Mouse (Mus musculus): ENCODE measurements around the gene Slc7a10. TPM values are rescaled to one million over a fixed set of nuclear protein-coding genes. Genes with fewer than 3 reads are reported as not detected.

Gene Slc7a10
- polyA plus RNA-seq, 1 experiment from 2014 or later: 0.35 TPM

GRCm38 (mm10) chr7:35184833-35185724 is 1.1 kb upstream of the Slc7a10 start:
- Histone ChIP-seq H3K27me3 (ENCODE audit: low read depth, poor library complexity, severe bottlenecking) (peaks cover 61% of the 10 kb centered on the region), H3K27ac (replicated peaks) (peak overlapping the region; percentile 50; the same call in 1 of the 2 replicates)

DNA sequence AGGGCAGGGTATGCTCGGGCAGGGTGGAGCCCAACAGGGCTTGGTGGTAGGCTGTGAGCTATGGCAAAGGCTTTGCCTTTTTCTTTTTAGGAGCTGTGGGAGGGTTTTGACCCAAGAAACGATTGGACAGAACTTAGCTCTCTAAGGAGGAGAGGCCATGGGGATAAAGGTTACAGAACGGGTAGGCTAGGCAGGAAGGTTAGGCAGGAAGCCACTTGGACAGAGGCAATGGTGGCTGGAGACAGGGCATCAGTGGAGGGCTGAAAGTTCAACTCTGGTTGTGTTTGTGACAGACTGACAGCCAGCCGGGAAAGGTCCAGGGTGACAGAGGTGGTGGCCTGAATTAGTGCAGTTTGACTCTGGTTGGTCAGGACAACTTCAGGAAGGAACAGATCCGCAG is 3.5 kb downstream of the Slc7a10 start:
- no peaks in the 10 kb centered on the region for H3K36me3 ChIP-seq
- DNase-seq (ENCODE audit: low spot score): no peak
- peaks cover 53% of the 10 kb centered on the region for H3K27me3 ChIP-seq (ENCODE audit: low read depth, poor library complexity, severe bottlenecking)
- no peak overlapping the region for H3K27ac ChIP-seq (replicated peaks)
- H3K4me3 ChIP-seq: no peak overlapping the region
- H3K4me1 ChIP-seq: peaks cover 41% of the 10 kb centered on the region
- WGBS: 72% methylated on average over 5 of the region's 5 CpGs
- H3K9me3 ChIP-seq (replicated peaks): no peaks in the 10 kb centered on the region

More at GRCm38 (mm10) chr7:35184833-35185724, 1.1 kb upstream of the Slc7a10 start:
- Histone ChIP-seq H3K4me1 (peaks cover 20% of the 10 kb centered on the region), H3K4me3 (peak overlapping the region; percentile 50), H3K36me3 (no peaks in the 10 kb centered on the region), H3K9me3 (replicated peaks) (peaks cover 10% of the 10 kb centered on the region)
- 2% methylated on average over 54 of the region's 54 CpGs for WGBS
- DNase-seq (ENCODE audit: low spot score): peak; percentile 62

- Histone ChIP-seq H3K9me3 (replicated peaks) (no peaks in the 10 kb centered on the region), H3K4me3 (no peak overlapping the region), H3K27me3 (ENCODE audit: low read depth, poor library complexity, severe bottlenecking) (peaks cover 37% of the 10 kb centered on the region), H3K36me3 (no peaks in the 10 kb centered on the region), H3K27ac (replicated peaks) (no peak overlapping the region), H3K4me1 (peaks cover 25% of the 10 kb centered on the region)
- 6% methylated on average over 2 of the region's 2 CpGs for WGBS
- DNase-seq (ENCODE audit: low spot score): no peak
Measured at GRCm38 (mm10) chr7:35191276-35191675, 5.1 kb downstream of the Slc7a10 start.

- Histone ChIP-seq H3K4me1 (peaks cover 14% of the 10 kb centered on the region), H3K27me3 (ENCODE audit: low read depth, poor library complexity, severe bottlenecking) (no peaks in the 10 kb centered on the region), H3K9me3 (replicated peaks) (no peaks in the 10 kb centered on the region), H3K27ac (replicated peaks) (no peak overlapping the region), H3K36me3 (peaks cover 35% of the 10 kb centered on the region), H3K4me3 (no peak overlapping the region)
- no peak for DNase-seq (ENCODE audit: low spot score)
- 78% methylated on average over 2 of the region's 2 CpGs for WGBS
Measured at GRCm38 (mm10) chr7:35197022-35197421, 10.8 kb downstream of the Slc7a10 start.

- Histone ChIP-seq H3K4me1 (0 out of 2 replicates have a peak, but pooled peaks cover 4% of the 10 kb centered on the region), H3K27ac (replicated peaks) (no peak overlapping the region), H3K9me3 (replicated peaks) (no peaks in the 10 kb centered on the region), H3K4me3 (no peak overlapping the region), H3K27me3 (ENCODE audit: low read depth, poor library complexity, severe bottlenecking) (no peaks in the 10 kb centered on the region), H3K36me3 (peaks cover 57% of the 10 kb centered on the region)
- DNase-seq (ENCODE audit: low spot score): no peak
- WGBS: 94% methylated on average over 12 of the region's 12 CpGs
Measured at GRCm38 (mm10) chr7:35198981-35199754, 13.0 kb downstream of the Slc7a10 start.

DNA sequence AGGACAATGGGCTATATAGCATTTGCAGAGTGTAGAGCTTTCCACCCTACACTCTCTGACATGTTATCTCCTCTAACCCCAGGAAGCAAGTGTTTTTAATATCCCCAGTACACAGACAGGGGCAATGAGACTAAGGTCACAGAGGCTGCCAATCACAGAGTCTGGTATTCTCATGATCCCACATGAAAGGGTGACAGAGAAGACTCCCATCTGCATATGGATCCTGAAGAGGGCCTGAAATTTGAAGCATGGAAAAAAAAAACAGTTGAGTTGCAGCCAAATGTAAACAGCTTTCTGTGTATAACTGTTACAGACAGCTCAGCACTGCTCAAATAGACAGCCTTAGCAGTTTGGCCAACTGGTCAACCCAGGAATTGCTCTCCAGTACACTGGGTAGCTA is 13.6 kb downstream of the Slc7a10 start:
- Histone ChIP-seq H3K36me3 (peaks cover 63% of the 10 kb centered on the region), H3K27me3 (ENCODE audit: low read depth, poor library complexity, severe bottlenecking) (no peaks in the 10 kb centered on the region), H3K4me1 (0 out of 2 replicates have a peak, but pooled peaks cover 4% of the 10 kb centered on the region), H3K4me3 (no peak overlapping the region), H3K9me3 (replicated peaks) (no peaks in the 10 kb centered on the region), H3K27ac (replicated peaks) (no peak overlapping the region)
- no peak for DNase-seq (ENCODE audit: low spot score)

DNA sequence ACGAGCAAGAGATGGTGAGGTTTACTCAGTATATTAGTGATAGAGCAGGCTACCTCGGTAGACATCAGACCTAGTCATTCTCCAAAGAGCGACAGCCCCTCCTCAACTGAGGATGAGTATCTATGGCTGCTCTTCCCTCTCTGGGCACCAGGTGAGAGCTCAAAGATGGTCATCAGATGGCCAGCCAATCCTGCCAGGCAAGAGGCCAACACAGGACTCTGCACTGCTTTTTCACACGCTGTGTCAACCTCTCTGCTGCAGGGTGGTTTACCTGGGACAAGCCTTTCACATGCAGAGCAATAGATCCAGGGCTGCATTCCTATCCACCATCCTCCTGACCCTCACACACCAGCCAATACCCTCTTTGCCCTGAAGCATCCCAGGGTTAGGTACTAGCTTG is 25.6 kb downstream of the Slc7a10 start:
- Histone ChIP-seq H3K36me3 (peaks cover 67% of the 10 kb centered on the region), H3K9me3 (replicated peaks) (no peaks in the 10 kb centered on the region), H3K4me1 (peaks cover 33% of the 10 kb centered on the region), H3K27ac (replicated peaks) (no peak overlapping the region), H3K4me3 (peak overlapping the region; percentile 20; the same call in 1 of the 2 replicates), H3K27me3 (ENCODE audit: low read depth, poor library complexity, severe bottlenecking) (peaks cover 12% of the 10 kb centered on the region)
- DNase-seq (ENCODE audit: low spot score): no peak
- 92% methylated on average over 4 of the region's 4 CpGs for WGBS

- Histone ChIP-seq H3K9me3 (replicated peaks) (no peaks in the 10 kb centered on the region), H3K27me3 (ENCODE audit: low read depth, poor library complexity, severe bottlenecking) (peaks cover 15% of the 10 kb centered on the region), H3K4me3 (peak overlapping the region; percentile 90), H3K4me1 (peaks cover 33% of the 10 kb centered on the region), H3K27ac (replicated peaks) (peak overlapping the region; percentile 96), H3K36me3 (peaks cover 39% of the 10 kb centered on the region)
- WGBS: 2% methylated on average over 75 of the region's 79 CpGs
- peak; percentile 65 for DNase-seq (ENCODE audit: low spot score)
Measured at GRCm38 (mm10) chr7:35214442-35215222, 28.4 kb downstream of the Slc7a10 start.

- H3K4me3 ChIP-seq: peak within 1 kb of the TSS; percentile 90
- H3K27ac ChIP-seq (replicated peaks): peak within 1 kb of the TSS; percentile 96
- no peaks in the 10 kb centered on the region for H3K9me3 ChIP-seq (replicated peaks)
- H3K4me1 ChIP-seq: peaks cover 33% of the 10 kb centered on the region
- under 1% methylated on average over 53 of the region's 53 CpGs for WGBS
- peaks cover 33% of the 10 kb centered on the region for H3K36me3 ChIP-seq
- peaks cover 15% of the 10 kb centered on the region for H3K27me3 ChIP-seq (ENCODE audit: low read depth, poor library complexity, severe bottlenecking)
- peak; percentile 77 for DNase-seq (ENCODE audit: low spot score)
Measured at GRCm38 (mm10) chr7:35215225-35215624, 29.0 kb downstream of the Slc7a10 start, which contains the start of gene Lrp3. Lrp3 (minus strand) TSS chr7:35215498.

GRCm38 (mm10) chr7:35215731-35216130 is 29.5 kb downstream of the Slc7a10 start:
- peaks cover 28% of the 10 kb centered on the region for H3K36me3 ChIP-seq
- H3K27ac ChIP-seq (replicated peaks): peak overlapping the region; percentile 96
- WGBS: 47% methylated on average over 5 of the region's 5 CpGs
- no peak for DNase-seq (ENCODE audit: low spot score)
- H3K4me1 ChIP-seq: peaks cover 33% of the 10 kb centered on the region
- peak overlapping the region; percentile 90 for H3K4me3 ChIP-seq
- peaks cover 15% of the 10 kb centered on the region for H3K27me3 ChIP-seq (ENCODE audit: low read depth, poor library complexity, severe bottlenecking)
- H3K9me3 ChIP-seq (replicated peaks): no peaks in the 10 kb centered on the region

GRCm38 (mm10) chr7:35220694-35221365 is 34.6 kb downstream of the Slc7a10 start:
- Histone ChIP-seq H3K27ac (replicated peaks) (no peak overlapping the region), H3K27me3 (ENCODE audit: low read depth, poor library complexity, severe bottlenecking) (peaks cover 13% of the 10 kb centered on the region), H3K4me1 (peaks cover 2% of the 10 kb centered on the region), H3K4me3 (no peak overlapping the region), H3K36me3 (no peaks in the 10 kb centered on the region), H3K9me3 (replicated peaks) (no peaks in the 10 kb centered on the region)
- 81% methylated on average over 9 of the region's 9 CpGs for WGBS
- DNase-seq (ENCODE audit: low spot score): no peak

GRCm38 (mm10) chr7:35230333-35230732 is 44.1 kb downstream of the Slc7a10 start:
- Histone ChIP-seq H3K4me3 (no peak overlapping the region), H3K9me3 (replicated peaks) (peaks cover 7% of the 10 kb centered on the region; the same call in 1 of the 2 replicates), H3K4me1 (peaks cover 12% of the 10 kb centered on the region), H3K36me3 (no peaks in the 10 kb centered on the region), H3K27me3 (ENCODE audit: low read depth, poor library complexity, severe bottlenecking) (no peaks in the 10 kb centered on the region), H3K27ac (replicated peaks) (no peak overlapping the region)
- DNase-seq (ENCODE audit: low spot score): peak; percentile 27
- WGBS: 68% methylated on average over 3 of the region's 3 CpGs

Data from midbrain, embryonic 10.5 days (tissue).